Mouse (Mus musculus): ENCODE measurements at regions not wholly inside any gene's neighbourhood (a gene's known extent, or its start where the extent isn't known, plus 50 kb on each side); places are given as distances from the start of the nearest gene placed in this dataset.

- no peaks in the 10 kb centered on the region for H3K27me3 ChIP-seq (ENCODE audit: control insufficient read depth, insufficient read depth, low read length)
- H3K9ac ChIP-seq (ENCODE audit: low read length), result no peak overlapping the region
- ATAC-seq (replicated peaks; ENCODE audit: low FRiP score) (no peak), DNase-seq (ENCODE audit: low spot score) (no peak)
- no peak overlapping the region for H3K27ac ChIP-seq (ENCODE audit: low read depth, low read length)
- no peaks in the 10 kb centered on the region for H3K9me3 ChIP-seq (ENCODE audit: control insufficient read depth, low read length)
- H3K4me1 ChIP-seq (replicated peaks; ENCODE audit: control insufficient read depth, insufficient read depth, low read length), result no peaks in the 10 kb centered on the region
- WGBS, result 89% methylated on average over 5 of the region's 5 CpGs
- H3K36me3 ChIP-seq (ENCODE audit: control insufficient read depth, insufficient read depth, low read length), result no peaks in the 10 kb centered on the region
- no peak overlapping the region for H3K4me3 ChIP-seq (ENCODE audit: low read depth, low read length)
- H3K4me2 ChIP-seq (ENCODE audit: low read depth, low read length, severe bottlenecking), result no peak overlapping the region
Observed at GRCm38 (mm10) chr13:38281712-38282111, 63.2 kb upstream of the Bmp6 start.

GRCm38 (mm10) chr13:38287960-38288359, 56.9 kb upstream of the Bmp6 start:
- Histone ChIP-seq H3K4me1 (replicated peaks; ENCODE audit: control insufficient read depth, insufficient read depth, low read length) (peaks cover 4% of the 10 kb centered on the region; the same call in 1 of the 2 replicates), H3K36me3 (ENCODE audit: control insufficient read depth, insufficient read depth, low read length) (no peaks in the 10 kb centered on the region), H3K4me2 (ENCODE audit: low read depth, low read length, severe bottlenecking) (no peak overlapping the region), H3K27ac (ENCODE audit: low read depth, low read length) (no peak overlapping the region), H3K9ac (ENCODE audit: low read length) (no peak overlapping the region), H3K9me3 (ENCODE audit: control insufficient read depth, low read length) (no peaks in the 10 kb centered on the region), H3K27me3 (ENCODE audit: control insufficient read depth, insufficient read depth, low read length) (no peaks in the 10 kb centered on the region), H3K4me3 (ENCODE audit: low read depth, low read length) (no peak overlapping the region)
- ATAC-seq (replicated peaks; ENCODE audit: low FRiP score), result no peak
- WGBS, result 90% methylated on average over 3 of the region's 3 CpGs
- DNase-seq (ENCODE audit: low spot score), result no peak

- Histone ChIP-seq H3K9ac (ENCODE audit: low read length) (no peak overlapping the region), H3K27me3 (ENCODE audit: control insufficient read depth, insufficient read depth, low read length) (no peaks in the 10 kb centered on the region), H3K4me2 (ENCODE audit: low read depth, low read length, severe bottlenecking) (no peak overlapping the region), H3K27ac (ENCODE audit: low read depth, low read length) (no peak overlapping the region), H3K4me3 (ENCODE audit: low read depth, low read length) (no peak overlapping the region), H3K4me1 (replicated peaks; ENCODE audit: control insufficient read depth, insufficient read depth, low read length) (peaks cover 4% of the 10 kb centered on the region; the same call in 1 of the 2 replicates), H3K9me3 (ENCODE audit: control insufficient read depth, low read length) (no peaks in the 10 kb centered on the region), H3K36me3 (ENCODE audit: control insufficient read depth, insufficient read depth, low read length) (no peaks in the 10 kb centered on the region)
- ATAC-seq (replicated peaks; ENCODE audit: low FRiP score), result no peak
- no peak for DNase-seq (ENCODE audit: low spot score)
- 79% methylated on average over 14 of the region's 14 CpGs for WGBS
Observed at GRCm38 (mm10) chr13:38288572-38289440, 56.1 kb upstream of the Bmp6 start.

GRCm38 (mm10) chr13:38290287-38290941, 54.5 kb upstream of the Bmp6 start:
- Histone ChIP-seq H3K4me3 (ENCODE audit: low read depth, low read length) (no peak overlapping the region), H3K27ac (ENCODE audit: low read depth, low read length) (no peak overlapping the region), H3K9ac (ENCODE audit: low read length) (peak overlapping the region; percentile 20; the same call in 1 of the 2 replicates), H3K4me1 (replicated peaks; ENCODE audit: control insufficient read depth, insufficient read depth, low read length) (peaks cover 4% of the 10 kb centered on the region; the same call in 1 of the 2 replicates), H3K9me3 (ENCODE audit: control insufficient read depth, low read length) (no peaks in the 10 kb centered on the region), H3K4me2 (ENCODE audit: low read depth, low read length, severe bottlenecking) (peak overlapping the region; percentile 24; the same call in 1 of the 2 replicates), H3K36me3 (ENCODE audit: control insufficient read depth, insufficient read depth, low read length) (no peaks in the 10 kb centered on the region), H3K27me3 (ENCODE audit: control insufficient read depth, insufficient read depth, low read length) (no peaks in the 10 kb centered on the region)
- DNase-seq (ENCODE audit: low spot score) (peak; percentile 56), ATAC-seq (replicated peaks; ENCODE audit: low FRiP score) (no peak; the same call in 1 of the 2 replicates)
- WGBS, result 36% methylated on average over 14 of the region's 21 CpGs

GRCm38 (mm10) chr13:38291487-38291886, 53.4 kb upstream of the Bmp6 start:
- H3K9ac ChIP-seq (ENCODE audit: low read length), result no peak overlapping the region
- no peaks in the 10 kb centered on the region for H3K36me3 ChIP-seq (ENCODE audit: control insufficient read depth, insufficient read depth, low read length)
- no peak for DNase-seq (ENCODE audit: low spot score)
- H3K4me1 ChIP-seq (replicated peaks; ENCODE audit: control insufficient read depth, insufficient read depth, low read length), result peaks cover 4% of the 10 kb centered on the region; the same call in 1 of the 2 replicates
- no peak overlapping the region for H3K27ac ChIP-seq (ENCODE audit: low read depth, low read length)
- no peak for ATAC-seq (replicated peaks; ENCODE audit: low FRiP score)
- no peaks in the 10 kb centered on the region for H3K9me3 ChIP-seq (ENCODE audit: control insufficient read depth, low read length)
- 93% methylated on average over 4 of the region's 4 CpGs for WGBS
- no peak overlapping the region for H3K4me3 ChIP-seq (ENCODE audit: low read depth, low read length)
- no peak overlapping the region for H3K4me2 ChIP-seq (ENCODE audit: low read depth, low read length, severe bottlenecking)
- no peaks in the 10 kb centered on the region for H3K27me3 ChIP-seq (ENCODE audit: control insufficient read depth, insufficient read depth, low read length)

Measured in forebrain, embryonic 11.5 days (tissue).